In genomic region chr19:28258907-28259675, GRCm38 (mm10) we compare ENCODE assay signal across 19 mouse cellular contexts.
DNase-seq lines count a peak whose midpoint lies in the region; ATAC-seq lines count a peak whose summit lies in the region.
"Had no signal": no experiment of that assay in that cellular context is flagged by ENCODE, and none has a peak within 500 bp of the region (broad histone marks: within the 10 kb centered on the region; RNA-seq: fewer than 3 reads in every experiment).

No protein-coding gene starts in this region.

- H3K27ac ChIP-seq in neural tube, embryonic 11.5 days (ENCODE audit: low read depth, low read length), result no peak overlapping the region
- H3K27ac ChIP-seq in limb, embryonic 11.5 days (replicated peaks; ENCODE audit: low read depth, low read length), result no peak overlapping the region
- H3K27ac ChIP-seq: kidney, embryonic 15.5 days; layer of hippocampus, adult 2 months; liver, embryonic 15.5 days had no signal

- no peak overlapping the region for H3K4me2 ChIP-seq in neural tube, embryonic 11.5 days (ENCODE audit: low read depth)
- no peak overlapping the region for H3K4me2 ChIP-seq in limb, embryonic 11.5 days (ENCODE audit: low read depth, severe bottlenecking)
- H3K4me2 ChIP-seq: heart, embryonic 11.5 days; kidney, embryonic 15.5 days; liver, embryonic 15.5 days; midbrain, embryonic 11.5 days had no signal

- no peaks in the 10 kb centered on the region for H3K9me3 ChIP-seq in neural tube, embryonic 11.5 days (ENCODE audit: control insufficient read depth, low read length)
- no peaks in the 10 kb centered on the region for H3K9me3 ChIP-seq in limb, embryonic 11.5 days (ENCODE audit: control insufficient read depth, low read length)
- H3K9me3 ChIP-seq: kidney, embryonic 15.5 days; liver, embryonic 15.5 days had no signal

- H3K36me3 ChIP-seq in neural tube, embryonic 11.5 days (ENCODE audit: control insufficient read depth, insufficient read depth, low read length), result no peaks in the 10 kb centered on the region
- no peaks in the 10 kb centered on the region for H3K36me3 ChIP-seq in limb, embryonic 11.5 days (ENCODE audit: control insufficient read depth, insufficient read depth, low read length)
- H3K36me3 ChIP-seq: kidney, embryonic 15.5 days; liver, embryonic 15.5 days had no signal

- peak; percentile 49 for DNase-seq in embryo, embryonic 10.5 days (ENCODE audit: low spot score)
- DNase-seq in embryo, embryonic 9.5 days (ENCODE audit: extremely low spot score), result no peak
- peak; percentile 14 for DNase-seq in neural tube, embryonic 11.5 days (ENCODE audit: low spot score)
- no peak for DNase-seq in neural tube, embryonic 10.5 days (ENCODE audit: extremely low spot score, low spot score)
- peak; percentile 57 for DNase-seq in limb, embryonic 11.5 days (ENCODE audit: low spot score)
- no peak for DNase-seq in left cerebral cortex, adult 9 months (ENCODE audit: low spot score in 2 of 2)
- DNase-seq in layer of hippocampus, adult 9-10 months (ENCODE audit: low spot score), result no peak
- DNase-seq: adrenal gland, postnatal 25 days; cerebellum, adult 9-11 months; gastrocnemius, postnatal 25 days; lung, postnatal 14 days; retina, postnatal 1 day had no signal

- ATAC-seq in neural tube, embryonic 11.5 days (ENCODE audit: insufficient read depth, low FRiP score, low TSS enrichment), result peak; percentile 53; the same call in 1 of the 2 replicates
- peak; percentile 75 for ATAC-seq in limb, embryonic 11.5 days (ENCODE audit: insufficient number of reproducible peaks, low FRiP score, low TSS enrichment, low read depth)
- ATAC-seq in erythroblast, adult 5-6 weeks (replicated peaks; ENCODE audit: low FRiP score, poor library complexity, severe bottlenecking), result no peak
- ATAC-seq: activated CD4-positive, CD25-positive, alpha-beta regulatory T cell, adult 4 months had no signal

- no peaks in the 10 kb centered on the region for H3K27me3 ChIP-seq in neural tube, embryonic 11.5 days (ENCODE audit: control insufficient read depth, insufficient read depth, low read length)
- no peaks in the 10 kb centered on the region for H3K27me3 ChIP-seq in limb, embryonic 11.5 days (ENCODE audit: control insufficient read depth, insufficient read depth, low read length)
- H3K27me3 ChIP-seq: liver, embryonic 15.5 days had no signal

- no peak overlapping the region for H3K4me3 ChIP-seq in neural tube, embryonic 11.5 days (ENCODE audit: low read depth, low read length)
- no peak overlapping the region for H3K4me3 ChIP-seq in limb, embryonic 11.5 days (ENCODE audit: low read depth, low read length)
- H3K4me3 ChIP-seq: kidney, embryonic 15.5 days; layer of hippocampus, adult 2 months; liver, embryonic 15.5 days had no signal

- no peaks in the 10 kb centered on the region for H3K4me1 ChIP-seq in neural tube, embryonic 11.5 days (ENCODE audit: control insufficient read depth, insufficient read depth, low read length)
- peaks cover 5% of the 10 kb centered on the region for H3K4me1 ChIP-seq in limb, embryonic 11.5 days (ENCODE audit: control insufficient read depth, insufficient read depth, low read length)
- H3K4me1 ChIP-seq: kidney, embryonic 15.5 days; liver, embryonic 15.5 days had no signal

- 76% methylated on average over 18 of the region's 18 CpGs for WGBS in neural tube, embryonic 11.5 days
- WGBS in limb, embryonic 11.5 days, result 44% methylated on average over 18 of the region's 18 CpGs

- H3K9ac ChIP-seq in neural tube, embryonic 11.5 days (ENCODE audit: low read length), result no peak overlapping the region
- H3K9ac ChIP-seq in limb, embryonic 11.5 days (ENCODE audit: low read length), result no peak overlapping the region
- H3K9ac ChIP-seq: kidney, embryonic 15.5 days; liver, embryonic 15.5 days had no signal

Comparison
In these comparisons a context has a peak if more than half of its experiments do, and no peak if none do; other contexts are left out.
1. DNase-seq: peak in embryo, embryonic 10.5 days (single experiment), neural tube, embryonic 11.5 days (single experiment) and limb, embryonic 11.5 days (single experiment); none in embryo, embryonic 9.5 days (single experiment), neural tube, embryonic 10.5 days (single experiment), left cerebral cortex, adult 9 months (0 of 2) and layer of hippocampus, adult 9-10 months (single experiment).